30 mouse cellular contexts compared by ENCODE assay signal in the genomic region with DNA sequence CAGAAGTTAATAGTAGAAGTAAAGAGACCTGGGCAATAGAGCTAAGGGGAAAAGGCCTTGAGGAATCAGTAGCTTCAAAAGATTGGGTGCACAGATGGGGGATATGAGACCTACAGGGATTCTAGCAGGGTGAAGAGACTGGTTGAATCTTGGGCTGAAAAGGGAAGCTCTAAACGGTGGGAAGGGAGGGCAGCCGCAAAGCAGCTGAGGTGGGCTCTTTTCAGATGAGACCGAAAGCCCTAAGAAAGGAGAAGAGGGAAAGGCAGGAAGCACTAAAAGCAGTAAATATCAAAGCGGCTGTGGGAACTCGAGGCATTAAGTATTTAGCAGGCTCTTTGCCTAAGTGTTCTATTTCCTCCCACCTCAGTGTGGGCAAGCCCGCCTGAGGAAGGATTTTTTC.
DNase-seq lines count a peak whose midpoint lies in the region; ATAC-seq and TF ChIP-seq lines count a peak whose summit lies in the region.
"Had no signal": no experiment of that assay in that cellular context is flagged by ENCODE, and none has a peak within 500 bp of the region (broad histone marks: within the 10 kb centered on the region; RNA-seq: fewer than 3 reads in every experiment).

No protein-coding gene starts in this region.

- no peaks in the 10 kb centered on the region for H3K36me3 ChIP-seq in kidney, postnatal 0 days (ENCODE audit: insufficient read depth, low read length)
- no peaks in the 10 kb centered on the region for H3K36me3 ChIP-seq in kidney, embryonic 14.5 days (ENCODE audit: control insufficient read depth, insufficient read depth, low read length)
- no peaks in the 10 kb centered on the region for H3K36me3 ChIP-seq in hindbrain, embryonic 16.5 days (ENCODE audit: control insufficient read depth, insufficient read depth, low read length)
- H3K36me3 ChIP-seq: forebrain, embryonic 12.5 days; heart, embryonic 15.5 days; hindbrain, embryonic 12.5 days had no signal

- no peak overlapping the region for H3K4me3 ChIP-seq in kidney, postnatal 0 days (replicated peaks; ENCODE audit: low read depth, low read length)
- H3K4me3 ChIP-seq in kidney, embryonic 14.5 days (ENCODE audit: low read length), result no peak overlapping the region
- no peak overlapping the region for H3K4me3 ChIP-seq in hindbrain, embryonic 16.5 days (ENCODE audit: low read length)
- H3K4me3 ChIP-seq: forebrain, embryonic 12.5 days; heart, embryonic 15.5 days; hindbrain, embryonic 12.5 days had no signal

- H3K4me1 ChIP-seq in kidney, postnatal 0 days (replicated peaks; ENCODE audit: insufficient read depth, low read length), result no peaks in the 10 kb centered on the region
- no peaks in the 10 kb centered on the region for H3K4me1 ChIP-seq in kidney, embryonic 14.5 days (ENCODE audit: control insufficient read depth, insufficient read depth, low read length)
- no peaks in the 10 kb centered on the region for H3K4me1 ChIP-seq in hindbrain, embryonic 16.5 days (ENCODE audit: control insufficient read depth, insufficient read depth, low read depth, low read length)
- H3K4me1 ChIP-seq: forebrain, embryonic 12.5 days; heart, embryonic 15.5 days; hindbrain, embryonic 12.5 days had no signal

- no peak for ATAC-seq in kidney, postnatal 0 days (replicated peaks; ENCODE audit: low FRiP score, low read depth)
- ATAC-seq in kidney, embryonic 14.5 days (ENCODE audit: low FRiP score, low TSS enrichment), result no peak
- peak; percentile 47 for ATAC-seq in megakaryocyte, adult 5-6 weeks (ENCODE audit: poor library complexity, severe bottlenecking)
- ATAC-seq in hindbrain, embryonic 16.5 days, result no peak
- ATAC-seq in erythroblast, adult 5-6 weeks (replicated peaks; ENCODE audit: low FRiP score, poor library complexity, severe bottlenecking), result no peak
- ATAC-seq: activated CD4-positive, CD25-positive, alpha-beta regulatory T cell, adult 4 months; forebrain, postnatal 0 days; intestine, embryonic 16.5 days had no signal

- H3K9me3 ChIP-seq in kidney, postnatal 0 days (replicated peaks; ENCODE audit: low read length), result no peaks in the 10 kb centered on the region
- H3K9me3 ChIP-seq in kidney, embryonic 14.5 days (ENCODE audit: control insufficient read depth, low read length), result no peaks in the 10 kb centered on the region
- no peaks in the 10 kb centered on the region for H3K9me3 ChIP-seq in hindbrain, embryonic 16.5 days (ENCODE audit: control insufficient read depth, low read length)
- H3K9me3 ChIP-seq: forebrain, embryonic 12.5 days; heart, embryonic 15.5 days; hindbrain, embryonic 12.5 days had no signal

- 4% methylated on average over 6 of the region's 6 CpGs for WGBS in kidney, postnatal 0 days
- WGBS in kidney, embryonic 14.5 days, result 3% methylated on average over 6 of the region's 6 CpGs
- 35% methylated on average over 6 of the region's 6 CpGs for WGBS in hindbrain, embryonic 16.5 days

- TF ChIP-seq CTCF in kidney, postnatal 0 days (IDR thresholded peaks at IDR 0.05; ENCODE audit: low read depth), result no peak

- H3K4me2 ChIP-seq in kidney, postnatal 0 days (ENCODE audit: low read length), result no peak overlapping the region
- H3K4me2 ChIP-seq in kidney, embryonic 14.5 days (replicated peaks; ENCODE audit: low read depth, low read length), result no peak overlapping the region
- no peak overlapping the region for H3K4me2 ChIP-seq in hindbrain, embryonic 16.5 days (ENCODE audit: low read length)
- H3K4me2 ChIP-seq: forebrain, embryonic 12.5 days; heart, embryonic 15.5 days; hindbrain, embryonic 12.5 days had no signal

- DNase-seq in kidney, postnatal 0 days (ENCODE audit: low spot score), result peak; percentile 33
- DNase-seq in retina, postnatal 1 day, result peak; percentile 34
- DNase-seq in retina, embryonic 14.5 days (ENCODE audit: low spot score), result no peak
- no peak for DNase-seq in layer of hippocampus, postnatal 14 days (ENCODE audit: low spot score in 2 of 2)
- DNase-seq: adrenal gland, adult 2 months; cerebellum, adult 8-10 months; cerebellum, postnatal 25 days; embryo, embryonic 11 days; forebrain, postnatal 0 days; kidney, adult 8-10 months; kidney, postnatal 14 days; layer of hippocampus, adult 9-11 months; liver; lung, adult 2 months; lung, postnatal 14 days; midbrain, embryonic 14.5 days; right cerebral cortex, postnatal 4 days; thymus, adult 2 months; thymus, postnatal 36 days had no signal

- no peak overlapping the region for H3K27ac ChIP-seq in kidney, postnatal 0 days
- no peak overlapping the region for H3K27ac ChIP-seq in kidney, embryonic 14.5 days (ENCODE audit: low read depth, low read length)
- no peak overlapping the region for H3K27ac ChIP-seq in hindbrain, embryonic 16.5 days (ENCODE audit: low read depth, low read length)
- H3K27ac ChIP-seq: forebrain, embryonic 12.5 days; heart, embryonic 15.5 days; hindbrain, embryonic 12.5 days; liver, embryonic 14.5 days had no signal

- no peak overlapping the region for H3K9ac ChIP-seq in kidney, postnatal 0 days (ENCODE audit: low read depth, low read length)
- no peak overlapping the region for H3K9ac ChIP-seq in kidney, embryonic 14.5 days (ENCODE audit: low read depth, low read length)
- H3K9ac ChIP-seq in hindbrain, embryonic 16.5 days (ENCODE audit: low read depth, low read length), result no peak overlapping the region
- H3K9ac ChIP-seq: forebrain, embryonic 12.5 days; forebrain, postnatal 0 days; heart, embryonic 15.5 days; hindbrain, embryonic 12.5 days; liver, embryonic 14.5 days had no signal

- H3K27me3 ChIP-seq in kidney, postnatal 0 days (ENCODE audit: insufficient read depth, low read length), result no peaks in the 10 kb centered on the region
- H3K27me3 ChIP-seq in kidney, embryonic 14.5 days (ENCODE audit: control insufficient read depth, insufficient read depth, low read length), result no peaks in the 10 kb centered on the region
- H3K27me3 ChIP-seq in hindbrain, embryonic 16.5 days (replicated peaks; ENCODE audit: control insufficient read depth, insufficient read depth, low read length), result no peaks in the 10 kb centered on the region
- H3K27me3 ChIP-seq: CH12.LX; forebrain, embryonic 12.5 days; heart, embryonic 15.5 days; hindbrain, embryonic 12.5 days had no signal

Comparison
In these comparisons a context has a peak if more than half of its experiments do, and no peak if none do; other contexts are left out.
1. DNase-seq: peak in kidney, postnatal 0 days (single experiment) and retina, postnatal 1 day (single experiment); none in retina, embryonic 14.5 days (single experiment) and layer of hippocampus, postnatal 14 days (0 of 2).